Mouse (Mus musculus) cortical plate, adult 2 months (tissue): ENCODE data around the gene Tmem132d.

Source experiments
- CTCF ChIP-seq: fragments of 200-500 bp; IDR thresholded peaks from 2 replicates; pipeline ENCODE4 v1.5.1; 2011; ENCODE audit warnings: mild to moderate bottlenecking, control low read depth, low read length; ENCODE audit not compliant: insufficient read depth; ENCODE audit errors: extremely low read depth
- POLR2A ChIP-seq: fragments of 200-500 bp; IDR thresholded peaks from 2 replicates; pipeline ENCODE4 v1.6.1; 2011; ENCODE audit warnings: mild to moderate bottlenecking, low read length, control low read depth; ENCODE audit not compliant: insufficient read depth; ENCODE audit errors: extremely low read depth

DNA sequence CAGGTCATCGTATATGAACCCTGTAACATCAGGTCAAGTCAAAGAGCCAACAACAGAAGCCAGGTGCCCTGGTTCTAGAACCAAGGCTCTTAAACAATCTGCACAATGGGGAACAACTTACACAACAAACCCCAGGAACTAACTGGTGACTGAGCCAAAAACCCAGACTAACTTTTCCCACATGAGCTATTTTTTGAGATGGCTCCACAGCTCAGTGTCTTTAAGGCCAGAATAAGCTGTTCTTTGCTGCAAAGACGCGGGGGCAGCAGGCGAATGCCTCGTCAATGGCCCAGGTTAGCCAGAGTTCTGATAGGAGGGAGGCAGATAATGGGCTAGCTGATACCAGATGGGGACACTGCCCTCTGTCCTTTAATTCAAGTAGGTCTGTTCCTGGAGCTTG, 221.8 kb downstream of the Tmem132d start:
- no peak for TF ChIP-seq CTCF
- no peak for TF ChIP-seq POLR2A
